Mouse (Mus musculus) naive thymus-derived CD4-positive, alpha-beta T cell, adult 5 months (primary cell): ENCODE data around the gene Zfp366. TPM values are rescaled to one million over a fixed set of nuclear protein-coding genes. Genes with fewer than 3 reads are reported as not detected.

Experiments used
- polyA plus RNA-seq: library from polyadenylated mRNA; unstranded; fragments of 100-300 nt; shearing (Covaris generic); gene quantifications from one replicate; pipeline ENCODE4 v1.2.1, GENCODE M21; 2017

Gene Zfp366
- polyA plus RNA-seq = not detected

DNA sequence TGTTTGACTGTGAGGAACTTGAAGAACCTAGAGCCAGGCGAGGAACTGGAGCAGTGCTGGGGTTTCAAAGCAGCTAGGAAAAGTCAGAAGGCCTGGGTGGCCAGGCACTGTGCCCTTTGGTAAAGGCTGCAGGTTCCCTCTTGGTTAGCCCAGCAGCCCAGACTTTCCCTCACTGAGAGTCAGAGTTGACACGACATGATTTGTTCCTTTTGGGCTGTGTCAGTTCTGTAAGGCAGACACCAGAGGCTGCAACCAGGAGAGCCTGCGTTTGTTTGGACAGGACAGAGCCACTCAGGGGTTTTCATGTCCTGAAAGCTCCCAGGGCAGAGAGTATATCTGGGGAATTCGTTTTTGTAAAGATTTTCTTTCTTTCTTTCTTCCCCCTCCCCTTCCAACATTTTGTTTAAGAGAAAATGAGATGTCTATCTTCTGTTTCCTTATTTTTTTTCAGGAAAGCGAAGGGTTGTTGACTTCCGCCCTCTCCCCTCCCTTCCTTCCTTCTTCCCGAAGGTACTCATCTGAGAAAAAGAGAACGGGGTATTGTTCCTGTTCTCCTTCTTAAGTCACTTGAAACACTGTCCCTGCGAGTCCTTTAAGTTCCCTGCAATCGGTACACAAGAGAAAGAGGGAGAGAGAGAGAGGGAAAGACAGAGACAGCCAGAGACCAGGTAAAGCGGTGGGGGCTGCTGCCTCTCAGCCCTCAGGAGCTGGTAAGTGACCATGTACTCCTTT lies at the start of gene Zfp366:
Zfp366 (plus strand) TSS at position 669 of the 732 bp plus-strand sequence.

Other genes with a start within 250 kb of the Zfp366 start
- not detected for gene 1700024P04Rik, start 200.3 kb upstream of the Zfp366 start, polyA plus RNA-seq
- 38.7 TPM for gene Ptcd2, start 159.9 kb downstream of the Zfp366 start, polyA plus RNA-seq
- gene Mrps27, start 160.0 kb downstream of the Zfp366 start, polyA plus RNA-seq = 17.3 TPM